Mouse (Mus musculus): ENCODE results near the gene Slc22a3.

GRCm38 (mm10) chr17:12412891-12413237, 94.6 kb downstream of the Slc22a3 start:
- TF ChIP-seq CTCF (IDR thresholded peaks at IDR 0.05; ENCODE audit: low read depth) (no peak), EP300 (IDR thresholded peaks at IDR 0.05; ENCODE audit: low read depth) (no peak)

Data from heart, postnatal 0 days (tissue).